Mouse (Mus musculus) small intestine, adult 2 months (tissue): ENCODE data around the gene Ccnyl1.

ENCODE experiments used
- CTCF ChIP-seq: fragments of 200-500 bp; IDR thresholded peaks from 2 replicates; pipeline ENCODE4 v1.5.1; 2012; ENCODE audit warnings: low read depth, mild to moderate bottlenecking, control low read depth, inconsistent platforms, low read length, moderate library complexity, mixed read lengths; ENCODE audit not compliant: insufficient replicate concordance, insufficient read length; ENCODE audit errors: extremely low read depth
- POLR2A ChIP-seq: fragments of 200-500 bp; IDR thresholded peaks from 2 replicates; pipeline ENCODE4 v1.6.1; 2012; ENCODE audit warnings: low read depth, mild to moderate bottlenecking, control low read depth, inconsistent platforms, low read length, moderate library complexity

- TF ChIP-seq POLR2A, result no peak
- no peak for TF ChIP-seq CTCF
These were observed 568 bp upstream of the Ccnyl1 start for GRCm38 (mm10) chr1:64689561-64690212.
